Mouse (Mus musculus) heart, adult 8-10 months (tissue): ENCODE data around the gene Unc5c. TPM values are rescaled to one million over a fixed set of nuclear protein-coding genes. Genes with fewer than 3 reads are reported as not detected.

Source experiments
- DNase-seq: peaks from one replicate; pipeline ENCODE4 v3.0.0; 2022; ENCODE audit warnings: low spot score
- total RNA-seq, 4 experiments: library from RNA; stranded (reverse); gene quantifications; 2 replicates each; pipeline ENCODE4 v1.2.4; 2022

Gene Unc5c
- total RNA-seq, result under 1 TPM; 0.29 to 0.72 (median 0.35) TPM

- peak; percentile 39 for DNase-seq
Measured at GRCm38 (mm10) chr3:141465104-141465705, at the start of gene Unc5c. TSS of gene Unc5c (plus strand) at chr3:141465216.

- DNase-seq, result no peak
Measured at GRCm38 (mm10) chr3:141457475-141457874, 7.5 kb upstream of the Unc5c start.

DNA sequence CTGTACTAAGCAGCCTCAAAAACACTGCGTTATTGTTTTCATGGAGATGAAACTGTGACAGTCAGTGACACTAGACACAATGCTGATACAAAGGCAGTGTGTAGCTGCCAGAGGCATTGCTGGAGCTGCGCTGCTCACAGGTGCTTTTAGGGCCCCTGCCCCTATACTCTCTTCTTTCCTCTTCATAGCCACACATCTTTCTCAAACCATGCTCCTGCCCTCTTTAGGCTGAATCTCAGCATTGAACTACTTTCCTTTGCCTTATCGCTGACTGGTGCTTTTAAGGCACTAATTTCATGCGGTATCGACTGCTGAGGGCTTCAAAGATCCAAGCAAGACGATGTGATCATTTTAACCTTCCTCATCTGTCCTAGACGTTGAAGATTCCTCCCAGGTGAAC is 2.5 kb upstream of the Unc5c start:
- DNase-seq, result no peak

DNA sequence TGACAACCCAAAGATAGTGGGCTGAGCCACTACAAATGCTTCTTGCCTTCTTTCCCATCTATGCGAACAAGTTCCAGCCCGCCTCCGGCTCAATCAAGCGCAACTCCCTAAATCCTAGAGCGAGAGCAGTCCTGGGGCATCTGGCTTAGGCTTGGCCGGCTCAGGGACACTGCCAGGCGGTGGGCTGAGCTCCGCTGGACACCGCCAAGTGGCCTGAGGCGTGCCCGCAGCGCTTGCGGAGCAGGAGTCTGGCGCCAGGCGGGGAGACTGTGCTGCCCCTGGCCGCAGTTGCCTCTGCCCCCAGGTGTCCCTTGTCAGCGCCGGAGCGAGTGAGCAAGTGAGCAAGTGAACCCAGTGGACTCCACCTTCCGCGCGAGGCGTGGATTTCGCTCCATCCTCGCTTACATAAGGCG is 319 bp upstream of the Unc5c start:
- DNase-seq, result peak; percentile 16

DNA sequence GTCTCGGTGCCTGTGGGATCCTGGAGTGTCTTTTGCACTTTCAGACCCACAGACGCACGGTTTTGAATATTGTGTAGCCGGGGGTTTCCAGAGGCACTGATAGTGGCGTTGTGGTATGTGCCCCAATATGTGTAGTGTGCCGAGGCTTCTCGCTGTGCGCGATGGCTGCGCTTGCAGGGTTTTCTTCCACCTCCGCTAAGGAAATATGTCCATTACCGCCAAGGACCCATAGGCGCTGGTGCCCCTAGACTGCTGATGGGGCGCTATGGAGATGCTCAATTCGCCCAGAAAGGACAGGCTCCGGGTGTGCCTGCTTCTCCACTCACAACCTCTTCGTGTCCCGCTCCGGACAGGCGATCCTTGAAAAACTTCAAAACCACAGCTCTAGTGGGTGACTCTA is 1.0 kb downstream of the Unc5c start:
- no peak for DNase-seq

GRCm38 (mm10) chr3:141466727-141467335 is 1.8 kb downstream of the Unc5c start:
- no peak for DNase-seq

- DNase-seq, result no peak
Measured at GRCm38 (mm10) chr3:141469338-141469737, 4.3 kb downstream of the Unc5c start.

DNA sequence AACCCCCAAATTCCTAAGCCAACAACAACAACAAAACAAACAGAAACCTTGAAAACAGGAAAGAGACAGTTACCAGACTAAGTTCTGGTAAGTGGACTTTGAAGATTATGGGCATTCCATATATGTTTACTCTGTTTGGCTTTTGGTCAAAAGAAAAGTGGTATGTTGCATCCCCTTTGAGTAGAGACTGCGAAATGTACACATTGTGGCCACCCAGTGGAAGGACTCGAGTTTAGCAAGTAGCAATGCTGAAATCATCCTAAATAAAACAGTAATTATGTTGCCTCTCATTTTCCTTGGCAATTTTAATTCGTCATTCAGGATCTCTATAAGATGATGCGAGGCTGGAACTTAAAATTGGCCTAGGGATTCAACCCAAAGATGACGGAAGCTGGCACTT is 8.2 kb downstream of the Unc5c start:
- DNase-seq, result no peak

- DNase-seq, result no peak
Measured at GRCm38 (mm10) chr3:141475389-141475788, 10.4 kb downstream of the Unc5c start.

- DNase-seq, result no peak
Measured at GRCm38 (mm10) chr3:141475919-141476318, 10.9 kb downstream of the Unc5c start.

GRCm38 (mm10) chr3:141476670-141477069 is 11.7 kb downstream of the Unc5c start:
- no peak for DNase-seq

DNA sequence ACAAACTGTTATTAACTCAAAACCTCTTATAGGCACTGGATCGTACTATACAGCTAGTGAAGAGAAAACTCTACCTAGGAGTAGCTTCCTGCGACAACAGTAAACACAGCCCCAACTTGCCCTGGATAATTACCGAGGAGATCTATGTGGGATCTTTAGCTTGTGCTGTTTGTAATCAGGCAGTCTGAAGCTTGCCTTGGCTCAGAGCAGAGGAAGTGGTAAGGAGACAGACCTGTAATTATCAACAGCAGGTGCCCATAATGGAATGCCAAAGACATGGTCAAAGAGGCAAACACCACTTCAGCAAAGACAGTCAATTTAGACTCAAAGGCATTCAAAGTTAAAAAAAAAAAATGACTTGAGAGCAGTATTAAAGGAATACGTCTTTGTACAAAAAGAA is 17.4 kb downstream of the Unc5c start:
- DNase-seq, result no peak

DNA sequence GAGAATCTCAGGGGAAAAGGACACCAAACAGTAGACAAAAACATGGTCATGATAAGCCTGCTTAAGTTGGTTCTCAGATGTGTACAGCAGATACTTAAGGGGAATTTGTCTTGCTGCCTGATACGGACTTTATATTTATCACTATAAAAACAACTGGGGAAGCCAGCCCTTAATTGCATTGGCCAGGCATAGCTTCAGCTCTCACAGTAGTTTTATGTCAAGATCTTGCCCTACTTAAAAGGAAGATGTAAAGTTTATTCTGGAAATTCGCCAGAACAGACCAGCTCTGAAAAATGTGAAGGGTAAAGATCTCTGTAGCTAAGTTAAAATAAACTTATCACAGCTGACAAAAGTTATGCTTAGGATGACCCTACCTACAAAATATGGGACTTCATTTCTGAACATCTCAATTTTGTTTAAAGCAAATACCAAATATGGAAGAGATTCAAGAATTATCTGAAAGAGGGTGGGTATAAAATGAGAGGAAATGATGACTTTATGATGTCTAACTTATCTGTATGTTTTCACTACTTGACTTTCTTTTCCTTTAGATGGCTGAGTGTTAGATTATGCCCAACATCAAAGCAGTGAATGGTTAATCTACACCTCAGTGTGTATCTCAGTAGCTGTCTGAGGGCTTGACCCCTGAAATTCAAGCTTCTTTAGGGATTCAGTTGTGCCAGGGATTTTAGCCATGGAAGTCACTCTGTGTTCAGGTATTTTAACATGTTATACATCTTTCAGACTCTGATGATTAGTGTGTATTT is 18.8 kb downstream of the Unc5c start:
- no peak for DNase-seq

DNA sequence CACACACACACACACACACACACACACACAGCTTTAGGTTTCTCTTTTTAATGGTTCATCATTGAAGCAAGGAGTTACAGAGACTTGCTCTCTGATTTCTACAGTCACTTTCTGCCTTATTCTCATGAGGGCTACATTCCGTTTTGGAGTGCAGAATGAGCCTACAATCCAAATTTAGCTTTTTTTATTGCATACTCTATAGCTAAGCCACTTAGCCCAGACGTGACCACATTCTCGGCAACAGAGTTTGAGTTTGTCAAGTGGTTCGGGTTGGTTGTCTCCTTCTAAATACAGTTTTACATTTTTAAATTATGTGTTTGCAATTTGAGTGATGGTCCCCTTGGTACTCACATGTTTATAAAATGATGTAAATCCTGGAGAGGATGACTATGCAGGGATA is 20.2 kb downstream of the Unc5c start:
- no peak for DNase-seq

- DNase-seq, result no peak
Measured at GRCm38 (mm10) chr3:141490647-141491046, 25.6 kb downstream of the Unc5c start.

- peak; percentile 11 for DNase-seq
Measured at GRCm38 (mm10) chr3:141491272-141491950, 26.4 kb downstream of the Unc5c start.

GRCm38 (mm10) chr3:141491951-141492310 is 26.9 kb downstream of the Unc5c start:
- DNase-seq, result no peak

- DNase-seq, result no peak
Measured at GRCm38 (mm10) chr3:141493000-141493399, 28.0 kb downstream of the Unc5c start.

GRCm38 (mm10) chr3:141498348-141499056 is 33.5 kb downstream of the Unc5c start:
- no peak for DNase-seq

GRCm38 (mm10) chr3:141501845-141502505 is 37.0 kb downstream of the Unc5c start:
- no peak for DNase-seq

- no peak for DNase-seq
Measured at GRCm38 (mm10) chr3:141503331-141503730, 38.3 kb downstream of the Unc5c start.
